Mouse (Mus musculus): ENCODE results near the gene Grin2b.

DNA sequence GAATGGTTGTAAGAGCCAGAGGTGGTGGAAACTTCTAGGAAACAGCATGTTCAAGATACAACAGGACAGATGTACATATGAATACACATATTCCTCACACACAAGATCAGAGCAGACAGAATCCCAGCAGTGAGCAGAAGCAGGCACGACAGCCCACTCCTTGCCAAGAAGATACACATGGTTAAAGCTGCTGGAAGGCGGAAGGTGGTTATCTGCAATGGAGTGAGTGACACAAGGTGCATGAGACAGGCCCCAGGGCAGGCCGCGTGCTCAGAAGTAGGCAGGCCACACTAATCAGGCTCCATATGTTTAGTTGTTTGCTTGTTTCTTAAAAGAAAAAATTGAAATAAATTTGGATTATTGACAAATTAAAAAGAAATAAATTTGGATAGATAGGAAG lies 123.0 kb downstream of the Grin2b start:
- no peak for TF ChIP-seq CTCF (IDR thresholded peaks at IDR 0.05; ENCODE audit: borderline replicate concordance, insufficient read depth, low read length)
- TF ChIP-seq POLR2A (IDR thresholded peaks at IDR 0.05; ENCODE audit: low read depth, low read length) = no peak
